In the genomic region with DNA sequence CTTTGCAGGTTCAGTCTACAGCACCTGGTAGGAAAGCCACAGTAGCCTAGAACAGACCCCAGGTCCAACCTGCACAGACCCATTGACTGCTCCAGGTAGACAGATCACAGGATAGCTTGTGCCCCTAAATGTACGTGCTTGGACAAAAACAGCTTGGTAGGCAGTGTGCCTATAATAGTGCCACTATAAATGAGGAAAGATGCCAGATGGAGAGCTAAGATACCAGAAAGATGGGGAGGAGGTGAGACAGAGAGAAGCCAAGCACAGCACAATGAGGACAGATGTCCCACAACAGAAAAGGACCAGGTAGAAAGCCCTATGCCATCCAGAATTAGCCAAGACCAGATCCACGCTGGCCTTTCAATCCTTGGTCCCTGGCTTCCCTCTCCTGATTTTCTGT, we compare ENCODE assay signal across 21 mouse cellular contexts. TPM values are rescaled to one million over a fixed set of nuclear protein-coding genes. Genes with fewer than 3 reads are reported as not detected.
"Had no signal": no experiment of that assay in that cellular context is flagged by ENCODE, and none has a peak within 500 bp of the region (broad histone marks: within the 10 kb centered on the region; RNA-seq: fewer than 3 reads in every experiment).

No protein-coding gene starts in this region.

- DNase-seq: liver, postnatal 0 days; lung, adult 2 months; lung, postnatal 14 days; lung, postnatal 36 days; midbrain, embryonic 14.5 days; right cerebral cortex, postnatal 14 days; thymus, adult 2 months; thymus, postnatal 25 days had no signal

- H3K4me3 ChIP-seq: liver, embryonic 15.5 days; lung, embryonic 15.5 days; megakaryocyte, embryonic 14.5 days; midbrain, embryonic 12.5 days; neural tube, embryonic 12.5 days; stomach, embryonic 15.5 days had no signal

- ATAC-seq: liver, postnatal 0 days; lung, postnatal 0 days; midbrain, embryonic 16.5 days had no signal

- H3K27ac ChIP-seq: liver, embryonic 15.5 days; lung, embryonic 15.5 days; macrophage; midbrain, embryonic 12.5 days; neural tube, embryonic 12.5 days; stomach, embryonic 15.5 days; stomach, postnatal 0 days had no signal

RNA-seq across cellular contexts. Expression of a gene that starts 20.8 kb away (rescaled TPM):
- total RNA-seq: megakaryocyte progenitor cell, adult 5-6 weeks had no signal

RNA-seq across cellular contexts. Expression of a gene that starts 49.7 kb away (rescaled TPM):
- total RNA-seq: megakaryocyte progenitor cell, adult 5-6 weeks; monocyte, adult 5-6 weeks; neutrophil, adult 5-6 weeks had no signal
